Mouse (Mus musculus) thymus, postnatal 10 days (tissue): ENCODE measurements around the gene Otx2.

Experiments
- DNase-seq, 2 experiments: peaks; one replicate each; pipeline ENCODE4 v3.0.0; 2021; ENCODE audit warnings: low spot score in 2 of 2

Otx2 gene

GRCm38 (mm10) chr14:48673541-48673940, at the start of gene Otx2:
Gene Otx2 (minus strand): TSS chr14:48673819.
- DNase-seq: no peak

- DNase-seq: no peak
Observed at GRCm38 (mm10) chr14:48722763-48723162, 49.1 kb upstream of the Otx2 start.

DNA sequence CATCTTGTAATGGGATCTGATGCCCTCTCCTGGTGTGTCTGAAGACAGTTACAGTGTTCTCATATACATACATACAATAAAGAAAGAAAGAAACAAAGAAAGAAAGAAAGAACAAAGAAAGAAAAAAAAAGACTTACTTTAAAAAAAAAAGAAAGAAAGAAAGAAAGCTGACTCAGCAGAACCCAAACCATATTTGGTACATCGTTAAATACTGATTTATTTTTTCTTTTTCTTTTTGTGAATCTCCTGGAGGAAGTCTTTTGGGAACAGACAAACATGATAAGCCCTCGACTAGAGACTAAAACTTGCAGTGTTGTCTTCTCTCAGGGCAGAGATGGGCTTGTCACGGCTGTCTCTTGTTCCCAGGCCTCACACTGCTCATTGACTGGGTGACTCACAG, 45.7 kb upstream of the Otx2 start:
- no peak for DNase-seq

DNA sequence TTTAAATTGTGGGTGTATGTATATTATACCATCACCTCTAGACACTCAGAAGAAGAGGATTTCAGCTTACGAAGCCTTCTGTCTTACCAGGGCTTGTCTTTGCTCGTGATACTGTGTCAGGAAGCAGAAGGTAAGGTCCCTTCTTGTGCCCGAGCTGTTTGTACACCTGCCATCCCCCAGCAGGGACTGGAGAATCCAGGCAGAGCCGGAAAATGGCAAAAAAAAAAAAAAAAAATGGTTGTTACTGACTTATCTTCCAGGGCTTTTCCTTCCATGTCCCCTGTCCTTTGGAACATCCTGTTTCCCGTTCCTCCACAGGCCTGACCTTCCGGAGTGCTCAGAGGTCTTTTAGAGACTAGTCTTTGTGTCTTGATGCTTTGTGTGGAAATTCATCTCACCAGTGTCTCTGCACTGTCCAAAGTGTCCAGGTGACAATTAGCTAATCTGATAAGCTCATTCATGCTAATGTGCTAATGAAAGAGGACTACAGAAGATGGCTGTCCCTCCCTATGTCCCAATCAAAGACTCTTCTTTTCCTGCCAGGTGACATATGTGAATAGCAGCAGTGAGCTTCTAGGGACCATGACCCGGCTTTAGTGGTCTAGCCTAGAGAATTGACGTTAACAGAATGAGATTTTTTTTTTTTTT, 44.1 kb upstream of the Otx2 start:
- no peak for DNase-seq

DNA sequence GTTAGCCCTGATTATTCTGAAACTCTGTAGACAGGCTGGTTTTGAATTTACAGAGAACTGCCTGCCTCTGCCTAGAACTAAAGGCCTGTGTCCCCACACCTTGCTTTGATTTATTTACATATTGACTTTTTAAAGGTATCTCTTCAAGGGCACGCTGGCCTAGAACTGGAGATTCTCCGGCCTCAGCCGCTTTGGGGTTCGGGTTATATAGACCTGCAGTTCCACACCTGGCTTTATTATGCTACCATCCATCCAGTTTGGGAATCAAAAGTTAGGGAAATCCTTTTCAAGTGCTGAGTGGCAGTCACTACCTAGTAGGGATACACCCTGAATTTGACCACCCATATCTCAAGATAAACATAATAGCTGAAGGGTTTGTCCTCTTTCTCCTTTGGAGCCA, 42.8 kb upstream of the Otx2 start:
- DNase-seq: no peak

GRCm38 (mm10) chr14:48710871-48711370, 37.3 kb upstream of the Otx2 start:
- DNase-seq: no peak

- DNase-seq: no peak
Observed at GRCm38 (mm10) chr14:48710062-48710870, 36.6 kb upstream of the Otx2 start.

DNA sequence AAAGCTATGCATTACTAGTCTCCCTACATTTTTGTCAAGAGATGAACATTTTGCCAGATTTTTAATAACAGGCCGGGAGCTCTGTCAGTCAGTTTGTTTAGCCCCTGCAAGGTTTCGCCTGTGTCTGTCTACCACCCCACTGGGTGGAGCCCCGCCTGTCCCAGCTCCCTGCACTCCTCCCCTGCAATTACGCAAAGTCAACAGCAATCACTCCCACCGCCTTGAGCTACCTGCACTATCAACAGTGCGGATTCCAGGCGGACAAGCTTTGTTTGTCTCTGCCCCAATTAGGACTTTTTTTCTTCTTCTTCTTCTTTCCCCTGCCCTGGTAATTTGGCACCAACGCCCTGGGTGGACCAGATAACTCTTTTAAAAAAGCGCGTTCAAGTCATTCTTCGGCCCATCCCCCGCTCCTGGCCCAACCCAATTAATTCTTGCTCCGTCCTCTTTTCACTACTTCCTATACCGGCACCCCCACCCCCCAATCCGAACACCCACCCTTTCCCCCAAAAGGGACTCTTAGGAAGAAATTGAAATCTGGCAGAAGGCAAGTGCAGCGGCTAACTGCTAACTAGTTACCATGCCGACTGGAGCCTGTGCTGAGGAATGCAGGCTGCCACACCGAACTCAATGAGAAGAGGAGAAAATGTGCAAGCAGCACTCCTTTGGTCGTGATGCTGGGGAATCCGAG, 35.9 kb upstream of the Otx2 start:
- DNase-seq: no peak

GRCm38 (mm10) chr14:48707844-48708383, 34.3 kb upstream of the Otx2 start:
- DNase-seq: no peak

GRCm38 (mm10) chr14:48707391-48707790, 33.8 kb upstream of the Otx2 start:
- DNase-seq: no peak

- no peak for DNase-seq
Observed at GRCm38 (mm10) chr14:48700790-48701370, 27.3 kb upstream of the Otx2 start.

- DNase-seq: no peak
Observed at GRCm38 (mm10) chr14:48679590-48679989, 6.0 kb upstream of the Otx2 start.

- DNase-seq: no peak
Observed at GRCm38 (mm10) chr14:48678674-48679073, 5.1 kb upstream of the Otx2 start.

GRCm38 (mm10) chr14:48674036-48674831, 615 bp upstream of the Otx2 start:
- no peak for DNase-seq

DNA sequence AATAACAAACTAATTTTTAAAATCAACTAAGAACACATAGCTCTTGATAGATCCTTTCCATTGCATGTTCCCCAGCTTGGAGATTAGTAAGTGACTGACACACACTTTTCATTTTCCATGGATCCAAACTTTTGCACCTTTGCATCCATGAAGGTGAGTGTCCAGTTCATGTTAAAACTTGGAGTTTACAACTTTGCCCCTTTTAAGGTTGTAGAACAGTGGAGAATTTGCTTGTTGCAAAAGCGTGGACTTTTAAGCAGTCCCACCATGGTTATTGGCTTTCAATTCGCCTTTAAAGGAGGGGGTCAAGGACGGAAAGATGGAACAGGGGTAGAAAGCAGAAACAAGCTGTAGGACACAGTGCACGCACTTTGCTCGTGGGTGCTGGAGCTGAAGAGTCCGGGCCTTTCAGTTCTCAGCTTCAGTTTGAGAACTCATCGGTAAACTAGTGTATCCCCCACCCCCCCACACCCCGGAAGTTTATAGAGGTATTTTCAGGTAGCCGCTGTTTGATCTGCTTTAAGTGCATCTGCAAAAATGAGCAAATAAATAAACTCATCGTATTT, 925 bp downstream of the Otx2 start:
- no peak for DNase-seq

- DNase-seq: no peak
Observed at GRCm38 (mm10) chr14:48671480-48672240, 2.0 kb downstream of the Otx2 start.

GRCm38 (mm10) chr14:48670761-48671479, 2.7 kb downstream of the Otx2 start:
- no peak for DNase-seq

GRCm38 (mm10) chr14:48670258-48670630, 3.4 kb downstream of the Otx2 start:
- DNase-seq: no peak

- no peak for DNase-seq
Observed at GRCm38 (mm10) chr14:48669541-48670257, 3.9 kb downstream of the Otx2 start.
